Mouse (Mus musculus): ENCODE measurements around the gene Gm42688. TPM values are rescaled to one million over a fixed set of nuclear protein-coding genes. Genes with fewer than 3 reads are reported as not detected.
A peak's percentile ranks its signal among the peaks of the same experiment; 100 is the strongest.
"Not testable (repeated sequence)": the region's sequence is repeated elsewhere in the genome, so short reads cannot be mapped to it uniquely, and the experiment has no call there.

Gene Gm42688
- polyA plus RNA-seq, 1 experiment from 2014 or later, result 4.3 TPM

- Histone ChIP-seq H3K4me2 (ENCODE audit: low read length) (peak overlapping the region; percentile 6; the same call in 1 of the 2 replicates), H3K9me3 (ENCODE audit: control insufficient read depth, low read length) (no peaks in the 10 kb centered on the region), H3K4me3 (replicated peaks; ENCODE audit: low read depth, low read length) (no peak overlapping the region), H3K4me1 (ENCODE audit: control insufficient read depth, insufficient read depth, low read length) (peaks cover 14% of the 10 kb centered on the region), H3K9ac (replicated peaks; ENCODE audit: low read length) (no peak overlapping the region), H3K27ac (replicated peaks; ENCODE audit: low read depth, low read length) (no peak overlapping the region), H3K36me3 (ENCODE audit: control insufficient read depth, insufficient read depth, low read length) (peaks cover 18% of the 10 kb centered on the region), H3K27me3 (ENCODE audit: control insufficient read depth, insufficient read depth, low read length) (no peaks in the 10 kb centered on the region)
- 20% methylated on average over 8 of the region's 8 CpGs for WGBS
- DNase-seq (no peak), ATAC-seq (ENCODE audit: low FRiP score, low TSS enrichment) (no peak)
Observed at GRCm38 (mm10) chr6:83151721-83152120, 50.3 kb downstream of the Gm42688 start.

GRCm38 (mm10) chr6:83153038-83153437 is 51.6 kb downstream of the Gm42688 start:
- Histone ChIP-seq H3K4me3 (replicated peaks; ENCODE audit: low read depth, low read length) (no peak overlapping the region), H3K27ac (replicated peaks; ENCODE audit: low read depth, low read length) (no peak overlapping the region), H3K4me1 (ENCODE audit: control insufficient read depth, insufficient read depth, low read length) (peaks cover 15% of the 10 kb centered on the region), H3K27me3 (ENCODE audit: control insufficient read depth, insufficient read depth, low read length) (no peaks in the 10 kb centered on the region), H3K36me3 (ENCODE audit: control insufficient read depth, insufficient read depth, low read length) (peaks cover 17% of the 10 kb centered on the region), H3K4me2 (ENCODE audit: low read length) (no peak overlapping the region), H3K9me3 (ENCODE audit: control insufficient read depth, low read length) (no peaks in the 10 kb centered on the region), H3K9ac (replicated peaks; ENCODE audit: low read length) (0 out of 2 replicates have a peak overlapping the region, but pooled peaks have one; percentile 9)
- DNase-seq (no peak), ATAC-seq (ENCODE audit: low FRiP score, low TSS enrichment) (no peak)
- 88% methylated on average over 12 of the region's 12 CpGs for WGBS

GRCm38 (mm10) chr6:83153485-83153884 is 52.1 kb downstream of the Gm42688 start:
- Histone ChIP-seq H3K9me3 (ENCODE audit: control insufficient read depth, low read length) (no peaks in the 10 kb centered on the region), H3K27me3 (ENCODE audit: control insufficient read depth, insufficient read depth, low read length) (no peaks in the 10 kb centered on the region), H3K27ac (replicated peaks; ENCODE audit: low read depth, low read length) (no peak overlapping the region), H3K9ac (replicated peaks; ENCODE audit: low read length) (0 out of 2 replicates have a peak overlapping the region, but pooled peaks have one; percentile 9), H3K4me3 (replicated peaks; ENCODE audit: low read depth, low read length) (no peak overlapping the region), H3K4me2 (ENCODE audit: low read length) (no peak overlapping the region), H3K4me1 (ENCODE audit: control insufficient read depth, insufficient read depth, low read length) (peaks cover 15% of the 10 kb centered on the region), H3K36me3 (ENCODE audit: control insufficient read depth, insufficient read depth, low read length) (peaks cover 14% of the 10 kb centered on the region)
- no peak for DNase-seq
- ATAC-seq (ENCODE audit: low FRiP score, low TSS enrichment), result no peak
- WGBS, result 79% methylated on average over 5 of the region's 5 CpGs

GRCm38 (mm10) chr6:83155552-83156238 is 54.3 kb downstream of the Gm42688 start:
- WGBS, result 7% methylated on average over 23 of the region's 23 CpGs
- H3K27ac ChIP-seq (replicated peaks; ENCODE audit: low read depth, low read length), result peak overlapping the region; percentile 13; the same call in 1 of the 2 replicates

GRCm38 (mm10) chr6:83156259-83156684 is 54.9 kb downstream of the Gm42688 start, which contains the start of the genes Wdr54 and 1700003E16Rik:
Gene Wdr54, minus strand, starts transcription at chr6:83156397.
Gene 1700003E16Rik, plus strand, starts transcription at chr6:83156404.
- Histone ChIP-seq H3K9me3 (ENCODE audit: control insufficient read depth, low read length) (no peaks in the 10 kb centered on the region), H3K9ac (replicated peaks; ENCODE audit: low read length) (peak within 1 kb of the TSS; percentile 64), H3K27me3 (ENCODE audit: control insufficient read depth, insufficient read depth, low read length) (peaks cover 14% of the 10 kb centered on the region), H3K27ac (replicated peaks; ENCODE audit: low read depth, low read length) (peak within 1 kb of the TSS; percentile 13; the same call in 1 of the 2 replicates), H3K4me3 (replicated peaks; ENCODE audit: low read depth, low read length) (peak within 1 kb of the TSS; percentile 55), H3K4me2 (ENCODE audit: low read length) (peak within 1 kb of the TSS; percentile 81), H3K4me1 (ENCODE audit: control insufficient read depth, insufficient read depth, low read length) (peaks cover 15% of the 10 kb centered on the region), H3K36me3 (ENCODE audit: control insufficient read depth, insufficient read depth, low read length) (peaks cover 14% of the 10 kb centered on the region)
- WGBS, result under 1% methylated on average over 32 of the region's 32 CpGs
- DNase-seq, result peak; percentile 95
- peak; percentile 89 for ATAC-seq (ENCODE audit: low FRiP score, low TSS enrichment)

More at GRCm38 (mm10) chr6:83155552-83156238, 54.3 kb downstream of the Gm42688 start:
- H3K4me3 ChIP-seq (replicated peaks; ENCODE audit: low read depth, low read length), result peak overlapping the region; percentile 55
- no peaks in the 10 kb centered on the region for H3K9me3 ChIP-seq (ENCODE audit: control insufficient read depth, low read length)
- peaks cover 15% of the 10 kb centered on the region for H3K4me1 ChIP-seq (ENCODE audit: control insufficient read depth, insufficient read depth, low read length)
- peaks cover 14% of the 10 kb centered on the region for H3K36me3 ChIP-seq (ENCODE audit: control insufficient read depth, insufficient read depth, low read length)
- peak overlapping the region; percentile 81 for H3K4me2 ChIP-seq (ENCODE audit: low read length)
- ATAC-seq (ENCODE audit: low FRiP score, low TSS enrichment) (no peak; the same call in 1 of the 2 replicates), DNase-seq (no peak)
- peak overlapping the region; percentile 64 for H3K9ac ChIP-seq (replicated peaks; ENCODE audit: low read length)
- peaks cover 8% of the 10 kb centered on the region for H3K27me3 ChIP-seq (ENCODE audit: control insufficient read depth, insufficient read depth, low read length)

GRCm38 (mm10) chr6:83159456-83159855 is 58.0 kb downstream of the Gm42688 start:
- ATAC-seq (ENCODE audit: low FRiP score, low TSS enrichment), result not testable (repeated sequence)
- 24% methylated on average over 3 of the region's 3 CpGs for WGBS

More at GRCm38 (mm10) chr6:83159456-83159855, 58.0 kb downstream of the Gm42688 start:
- H3K36me3 ChIP-seq (ENCODE audit: control insufficient read depth, insufficient read depth, low read length); H3K27ac ChIP-seq (replicated peaks; ENCODE audit: low read depth, low read length); H3K4me3 ChIP-seq (replicated peaks; ENCODE audit: low read depth, low read length); H3K9ac ChIP-seq (replicated peaks; ENCODE audit: low read length); H3K9me3 ChIP-seq (ENCODE audit: control insufficient read depth, low read length); H3K4me2 ChIP-seq (ENCODE audit: low read length): not testable (repeated sequence)
- DNase-seq, result peak; percentile 87
- Histone ChIP-seq H3K27me3 (ENCODE audit: control insufficient read depth, insufficient read depth, low read length) (peaks cover 36% of the 10 kb centered on the region), H3K4me1 (ENCODE audit: control insufficient read depth, insufficient read depth, low read length) (peaks cover 24% of the 10 kb centered on the region)

MicroRNA genes within 50 kb of the gene (microRNA counts, 519-probe panel; counts per million panel counts)
- microRNA mmu-miR-3470a+mmu-miR-3470b, result not detected

Small RNAs within 50 kb of the gene (microRNA-seq; reads per million reads assigned to microRNA genes)
- gene Mir3470a, result not detected

Other genes with a start within 250 kb of the Gm42688 start
- 11.3 and 11.5 TPM in 2 replicates for gene Sema4f, start 161.8 kb upstream of the Gm42688 start, polyA plus RNA-seq (2014; fragmentation: Nextera tagmentation; extraction: Ambion mirVana)
- gene M1ap, start 154.7 kb upstream of the Gm42688 start, polyA plus RNA-seq (2014; fragmentation: Nextera tagmentation; extraction: Ambion mirVana), result 0.28 TPM in 1 of 2 replicates, not detected in the other
- gene Dok1, start 68.1 kb upstream of the Gm42688 start, polyA plus RNA-seq (2014; fragmentation: Nextera tagmentation; extraction: Ambion mirVana), result 1.7 TPM in 2 replicates
- 3.1 and 5.5 TPM in 2 replicates for gene Loxl3, start 67.4 kb upstream of the Gm42688 start, polyA plus RNA-seq (2014; fragmentation: Nextera tagmentation; extraction: Ambion mirVana)
- gene Aup1, start 47.1 kb upstream of the Gm42688 start, polyA plus RNA-seq (2014; fragmentation: Nextera tagmentation; extraction: Ambion mirVana), result 111 and 145 TPM in 2 replicates
- gene Htra2, start 46.3 kb upstream of the Gm42688 start, polyA plus RNA-seq (2014; fragmentation: Nextera tagmentation; extraction: Ambion mirVana), result 38.5 and 53.1 TPM in 2 replicates
- gene Dqx1, start 43.8 kb upstream of the Gm42688 start, polyA plus RNA-seq (2014; fragmentation: Nextera tagmentation; extraction: Ambion mirVana), result 0.53 and 0.68 TPM in 2 replicates
- not detected in 2 replicates for gene Tlx2, start 31.3 kb upstream of the Gm42688 start, polyA plus RNA-seq (2014; fragmentation: Nextera tagmentation; extraction: Ambion mirVana)
- 43.5 and 58.8 TPM in 2 replicates for gene Pcgf1, start 23.7 kb upstream of the Gm42688 start, polyA plus RNA-seq (2014; fragmentation: Nextera tagmentation; extraction: Ambion mirVana)
- gene Lbx2, start 15.2 kb upstream of the Gm42688 start, polyA plus RNA-seq (2014; fragmentation: Nextera tagmentation; extraction: Ambion mirVana), result not detected in 2 replicates
- gene Ccdc142, start within 50 bp of the Gm42688 start, polyA plus RNA-seq (2014; fragmentation: Nextera tagmentation; extraction: Ambion mirVana), result 4.2 and 6.2 TPM in 2 replicates
- gene Mrpl53, start 7.4 kb downstream of the Gm42688 start, polyA plus RNA-seq (2014; fragmentation: Nextera tagmentation; extraction: Ambion mirVana), result 120 and 139 TPM in 2 replicates
- 22.4 and 22.6 TPM in 2 replicates for gene Mogs, start 13.9 kb downstream of the Gm42688 start, polyA plus RNA-seq (2014; fragmentation: Nextera tagmentation; extraction: Ambion mirVana)
- gene Wbp1, start 19.9 kb downstream of the Gm42688 start, polyA plus RNA-seq (2014; fragmentation: Nextera tagmentation; extraction: Ambion mirVana), result 155 and 157 TPM in 2 replicates
- 13.1 and 14.2 TPM in 2 replicates for gene Ino80b, start 23.8 kb downstream of the Gm42688 start, polyA plus RNA-seq (2014; fragmentation: Nextera tagmentation; extraction: Ambion mirVana)
- gene Rtkn, start 33.8 kb downstream of the Gm42688 start, polyA plus RNA-seq (2014; fragmentation: Nextera tagmentation; extraction: Ambion mirVana), result 5.0 and 8.8 TPM in 2 replicates
- 19.4 and 30.3 TPM in 2 replicates for gene Wdr54, start 54.8 kb downstream of the Gm42688 start, polyA plus RNA-seq (2014; fragmentation: Nextera tagmentation; extraction: Ambion mirVana)
- gene 1700003E16Rik, start 54.8 kb downstream of the Gm42688 start, polyA plus RNA-seq (2014; fragmentation: Nextera tagmentation; extraction: Ambion mirVana), result 5.9 and 7.1 TPM in 2 replicates
- 134 and 135 TPM in 2 replicates for gene Dctn1, start 64.3 kb downstream of the Gm42688 start, polyA plus RNA-seq (2014; fragmentation: Nextera tagmentation; extraction: Ambion mirVana)
- 0.27 and 0.55 TPM in 2 replicates for gene Slc4a5, start 118.2 kb downstream of the Gm42688 start, polyA plus RNA-seq (2014; fragmentation: Nextera tagmentation; extraction: Ambion mirVana)
- gene Mthfd2, start 224.3 kb downstream of the Gm42688 start, polyA plus RNA-seq (2014; fragmentation: Nextera tagmentation; extraction: Ambion mirVana), result 27.0 and 31.3 TPM in 2 replicates
- gene Mob1a, start 224.4 kb downstream of the Gm42688 start, polyA plus RNA-seq (2014; fragmentation: Nextera tagmentation; extraction: Ambion mirVana), result 14.7 and 32.5 TPM in 2 replicates
- gene Bola3, start 247.5 kb downstream of the Gm42688 start, polyA plus RNA-seq (2014; fragmentation: Nextera tagmentation; extraction: Ambion mirVana), result 54.5 and 61.1 TPM in 2 replicates